Mouse (Mus musculus) midbrain, embryonic 16.5 days (tissue): ENCODE results near the gene Mrm3. TPM values are rescaled to one million over a fixed set of nuclear protein-coding genes. Genes with fewer than 3 reads are reported as not detected.
A peak's percentile ranks its signal among the peaks of the same experiment; 100 is the strongest.

Source experiments
- ATAC-seq: fragments of 200-750 bp; cut with Nextera tagmentation; 2 replicates; pipeline ENCODE4 v1.8.0; 2017; ENCODE audit warnings: moderate TSS enrichment
- H3K27ac ChIP-seq: fragments of 300-500 bp; sonication (generic); 2 replicates; pipeline ENCODE4 v1.5.1; 2014; ENCODE audit warnings: mild to moderate bottlenecking, low read length, mixed read lengths
- H3K27me3 ChIP-seq: fragments of 300-500 bp; sonication (generic); 2 replicates; pipeline ENCODE4 v1.6.1; 2014; ENCODE audit warnings: low read depth, low read length, mixed read lengths; ENCODE audit not compliant: control insufficient read depth, insufficient read depth
- H3K36me3 ChIP-seq: fragments of 300-500 bp; sonication (generic); 2 replicates; pipeline ENCODE4 v1.6.1; 2014; ENCODE audit warnings: mild to moderate bottlenecking, low read length, moderate library complexity, mixed read lengths; ENCODE audit not compliant: control insufficient read depth, insufficient read depth
- H3K4me1 ChIP-seq: fragments of 300-500 bp; sonication (generic); 2 replicates; pipeline ENCODE4 v1.6.1; 2014; ENCODE audit warnings: mild to moderate bottlenecking, low read length, mixed read lengths; ENCODE audit not compliant: control insufficient read depth, insufficient read depth
- H3K4me2 ChIP-seq: fragments of 300-500 bp; sonication (generic); 2 replicates; pipeline ENCODE4 v1.6.1; 2014; ENCODE audit warnings: mild to moderate bottlenecking, low read length, mixed read lengths
- H3K4me3 ChIP-seq: fragments of 300-500 bp; sonication (generic); 2 replicates; pipeline ENCODE4 v1.5.1; 2014; ENCODE audit warnings: low read depth, mild to moderate bottlenecking, low read length, moderate library complexity, mixed read lengths
- H3K9ac ChIP-seq: fragments of 300-500 bp; sonication (generic); 2 replicates; pipeline ENCODE4 v1.6.1; 2014; ENCODE audit warnings: low read depth, low read length, mixed read lengths
- H3K9me3 ChIP-seq: fragments of 300-500 bp; sonication (generic); replicated peaks from 2 replicates; pipeline ENCODE4 v1.6.1; 2014; ENCODE audit warnings: mild to moderate bottlenecking, low read length, mixed read lengths; ENCODE audit not compliant: control insufficient read depth, poor library complexity, severe bottlenecking
- WGBS: fragments of 180-500 bp; shearing (Covaris S2); extraction: QIAGEN DNeasy Blood & Tissue Kit; methylation state at CpG from one replicate; pipeline ENCODE4 v1.1.7; 2014; 5-methylcytosine and 5-hydroxymethylcytosine counted together
- polyA plus RNA-seq: library from polyadenylated mRNA; unstranded; fragments of >200 nt; fragmentation: Nextera tagmentation; extraction: Ambion mirVana; gene quantifications from 2 replicates; pipeline ENCODE4 v1.2.1, GENCODE M21; 2015

Mrm3 gene
- polyA plus RNA-seq, 1 experiment from 2014 or later: 26.5 TPM

DNA sequence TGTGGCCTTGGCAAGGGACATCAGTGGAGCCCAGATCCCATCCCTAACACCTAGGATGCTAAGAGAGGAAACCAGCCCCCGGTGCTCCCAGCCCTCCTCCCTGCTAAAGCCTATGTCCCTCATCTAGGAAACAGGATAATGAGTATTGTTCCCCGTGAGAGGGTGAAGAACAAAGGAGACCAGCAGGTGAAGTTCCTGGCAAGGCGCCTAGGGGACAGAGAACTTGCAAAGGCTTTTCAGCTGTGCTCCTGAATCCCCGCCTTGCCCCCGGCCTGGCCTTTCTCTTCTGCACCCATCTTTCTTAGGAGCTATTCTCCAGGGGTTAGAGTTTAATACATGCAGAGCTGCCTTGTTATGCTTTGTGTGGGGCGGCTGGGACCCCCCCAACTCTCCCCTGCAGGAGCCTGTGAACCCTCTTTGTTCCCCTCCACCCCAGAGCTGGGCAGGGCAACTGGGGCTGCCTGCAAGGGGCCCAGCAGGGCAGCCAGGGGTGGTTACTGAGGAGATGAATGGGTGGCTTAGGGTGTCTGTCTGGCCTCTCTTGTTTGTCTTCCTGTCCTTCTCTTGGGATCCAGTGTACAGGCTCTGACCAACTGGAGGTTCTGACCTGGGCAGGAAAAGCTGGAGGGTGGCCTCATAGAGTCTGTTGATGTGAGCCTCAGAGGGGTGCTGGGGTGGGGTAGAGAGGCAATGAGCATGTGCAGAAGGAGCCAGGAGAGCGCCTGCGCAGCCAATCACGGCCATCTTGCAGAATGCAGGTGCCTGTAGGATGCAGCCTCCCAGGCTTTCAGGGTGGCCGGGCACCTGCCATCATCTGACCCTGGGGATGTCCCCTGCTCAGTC lies 16.9 kb downstream of the Mrm3 start:
- Histone ChIP-seq H3K27ac (no peak overlapping the region), H3K9me3 (no peaks in the 10 kb centered on the region), H3K9ac (0 out of 2 replicates have a peak overlapping the region, but pooled peaks have one; percentile 23), H3K36me3 (no peaks in the 10 kb centered on the region), H3K4me2 (0 out of 2 replicates have a peak overlapping the region, but pooled peaks have one; percentile 15), H3K4me3 (no peak overlapping the region), H3K27me3 (no peaks in the 10 kb centered on the region), H3K4me1 (peaks cover 19% of the 10 kb centered on the region)
- 31% methylated on average over 10 of the region's 10 CpGs for WGBS
- ATAC-seq: peak; percentile 29; the same call in 1 of the 2 replicates

DNA sequence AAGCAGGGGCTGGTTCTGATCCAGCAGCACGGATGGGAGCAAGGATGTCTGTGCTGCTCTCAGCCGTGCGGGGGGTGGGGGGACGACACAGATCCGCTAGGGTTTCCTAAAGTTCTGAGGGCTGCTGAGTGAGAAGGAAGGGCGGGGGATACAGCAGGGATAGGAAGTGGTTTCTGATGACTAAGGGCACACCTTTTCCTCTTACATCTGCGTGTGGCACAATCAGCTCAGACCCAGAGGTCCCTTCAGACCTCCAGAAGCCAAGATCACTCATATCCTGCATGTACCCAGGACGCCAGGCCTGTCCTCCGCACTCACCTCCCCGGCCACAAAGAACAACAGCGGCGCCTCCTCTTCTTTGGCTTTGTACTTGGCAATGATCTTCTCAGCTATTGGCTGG lies 17.7 kb downstream of the Mrm3 start:
- no peak overlapping the region for H3K27ac ChIP-seq
- 0 out of 2 replicates have a peak overlapping the region, but pooled peaks have one; percentile 15 for H3K4me2 ChIP-seq
- H3K36me3 ChIP-seq: no peaks in the 10 kb centered on the region
- H3K27me3 ChIP-seq: no peaks in the 10 kb centered on the region
- H3K9ac ChIP-seq: 0 out of 2 replicates have a peak overlapping the region, but pooled peaks have one; percentile 12
- WGBS: 57% methylated on average over 12 of the region's 12 CpGs
- H3K9me3 ChIP-seq: no peaks in the 10 kb centered on the region
- peaks cover 19% of the 10 kb centered on the region for H3K4me1 ChIP-seq
- no peak overlapping the region for H3K4me3 ChIP-seq
- ATAC-seq: no peak

DNA sequence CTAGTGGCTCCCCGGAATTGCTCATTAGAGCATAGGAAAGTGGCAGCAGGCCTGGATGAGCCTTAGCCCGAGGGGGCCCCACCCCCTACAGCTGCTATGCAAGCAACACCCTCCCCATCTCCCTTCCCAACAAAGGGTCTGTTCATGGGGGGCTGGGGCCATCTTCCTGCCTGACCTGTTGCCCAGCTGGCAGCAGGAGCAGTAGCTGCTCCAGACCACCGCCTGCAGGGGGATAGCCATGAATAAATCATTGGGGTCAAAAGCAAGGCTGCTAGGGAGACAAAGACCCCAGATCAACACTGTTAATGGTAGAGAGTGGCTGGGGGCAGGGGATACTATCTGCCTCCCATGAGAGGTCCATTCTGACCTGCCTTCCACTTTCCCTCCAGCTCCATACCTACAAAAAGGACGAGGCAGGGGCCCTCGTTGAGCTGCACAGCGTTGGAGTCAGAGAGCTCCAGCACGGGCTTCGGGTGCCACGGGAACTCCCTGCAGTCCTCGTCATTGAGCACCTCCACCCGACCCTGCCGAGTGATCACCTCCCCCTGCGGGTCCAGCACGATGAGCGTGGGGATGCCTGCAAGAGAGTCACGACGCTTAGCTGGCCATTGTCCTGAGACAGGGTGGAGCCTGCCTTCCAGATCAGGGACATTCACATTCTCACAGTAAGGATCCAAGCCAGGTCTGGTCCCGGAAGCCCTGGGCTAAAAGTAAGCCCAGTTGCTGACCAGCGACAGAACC lies 19.3 kb downstream of the Mrm3 start:
- Histone ChIP-seq H3K9ac (peak overlapping the region; percentile 1; the same call in 1 of the 2 replicates), H3K27me3 (no peaks in the 10 kb centered on the region), H3K27ac (no peak overlapping the region), H3K36me3 (no peaks in the 10 kb centered on the region), H3K4me2 (peak overlapping the region; percentile 2; the same call in 1 of the 2 replicates), H3K9me3 (no peaks in the 10 kb centered on the region), H3K4me3 (no peak overlapping the region), H3K4me1 (peaks cover 24% of the 10 kb centered on the region)
- ATAC-seq: no peak
- WGBS: 10% methylated on average over 19 of the region's 19 CpGs

DNA sequence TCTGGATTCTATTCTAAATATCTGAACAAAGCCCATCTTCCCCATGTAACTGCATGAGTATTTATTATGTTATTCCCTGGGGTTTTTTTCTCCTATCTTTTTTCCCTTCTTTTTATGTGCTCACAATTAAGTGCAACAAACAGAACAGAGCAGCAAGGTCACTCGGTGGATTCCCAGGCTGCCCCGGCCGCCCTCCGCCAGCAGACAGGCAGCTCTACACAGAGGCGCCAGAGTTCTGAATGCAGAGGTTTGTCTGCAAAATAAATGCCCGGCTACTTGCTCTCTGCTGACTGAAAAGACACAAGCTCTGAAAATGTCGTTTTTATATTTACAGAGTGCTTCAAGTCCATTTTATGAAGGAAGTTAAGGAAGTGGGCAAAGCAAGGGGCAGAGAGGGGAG lies 24.0 kb downstream of the Mrm3 start:
- H3K4me2 ChIP-seq: no peak overlapping the region
- no peaks in the 10 kb centered on the region for H3K36me3 ChIP-seq
- WGBS: 8% methylated on average over 7 of the region's 7 CpGs
- H3K27me3 ChIP-seq: no peaks in the 10 kb centered on the region
- no peaks in the 10 kb centered on the region for H3K9me3 ChIP-seq
- H3K4me3 ChIP-seq: no peak overlapping the region
- H3K27ac ChIP-seq: peak overlapping the region; percentile 15
- H3K4me1 ChIP-seq: peaks cover 19% of the 10 kb centered on the region; the same call in 1 of the 2 replicates
- H3K9ac ChIP-seq: no peak overlapping the region
- no peak for ATAC-seq

DNA sequence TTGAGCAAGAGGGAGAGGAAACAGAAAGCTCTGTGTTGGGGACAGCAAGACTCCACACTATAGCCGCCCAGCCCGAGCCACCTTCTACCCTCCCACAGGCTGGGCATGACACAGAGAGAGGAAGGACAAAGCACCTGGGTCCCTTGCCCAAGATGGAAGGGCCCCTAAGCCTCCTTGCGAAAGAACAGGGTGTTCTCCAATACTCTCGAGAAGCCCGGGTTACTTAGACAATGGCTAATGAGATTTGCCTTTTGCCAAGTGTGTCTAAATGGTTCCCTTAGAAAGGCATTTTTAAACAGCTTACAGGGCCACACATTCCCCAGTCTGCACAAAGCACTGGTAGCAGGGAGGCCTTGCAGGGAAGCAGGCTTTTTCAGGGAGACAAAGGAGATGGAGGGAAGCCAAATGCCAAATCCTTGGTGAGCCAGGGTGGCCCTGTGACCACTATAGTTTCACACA lies 24.5 kb downstream of the Mrm3 start:
- Histone ChIP-seq H3K9ac (no peak overlapping the region), H3K9me3 (no peaks in the 10 kb centered on the region), H3K27ac (peak overlapping the region; percentile 15), H3K36me3 (no peaks in the 10 kb centered on the region), H3K4me1 (peaks cover 16% of the 10 kb centered on the region; the same call in 1 of the 2 replicates), H3K4me2 (no peak overlapping the region), H3K27me3 (no peaks in the 10 kb centered on the region), H3K4me3 (no peak overlapping the region)
- 13% methylated on average over 5 of the region's 5 CpGs for WGBS
- peak; percentile 79 for ATAC-seq

DNA sequence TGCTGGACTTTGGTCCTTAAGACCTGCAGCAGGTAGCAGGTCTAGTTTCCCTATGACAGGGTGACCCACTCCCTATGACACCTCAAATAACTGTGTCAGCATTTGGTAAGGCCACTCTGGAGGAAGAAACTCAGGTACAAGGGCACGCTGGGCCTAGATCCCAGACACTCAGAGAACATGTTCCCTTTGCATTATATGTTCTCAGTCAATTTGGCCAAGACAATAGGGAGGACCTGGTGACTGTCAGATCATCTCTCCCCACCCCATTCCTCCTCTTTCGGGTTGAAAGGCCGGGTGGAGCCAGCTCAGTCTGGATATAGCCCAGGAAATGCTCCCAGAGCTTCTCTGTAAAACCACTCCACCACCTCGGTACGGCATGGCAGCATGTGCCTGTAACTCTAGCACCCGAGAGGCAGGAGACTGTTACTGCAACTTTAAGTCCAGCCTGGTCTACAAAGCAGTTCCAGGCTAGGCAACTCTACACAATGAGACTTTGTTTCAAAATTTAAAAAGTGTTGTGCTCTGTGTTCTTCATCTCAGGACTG lies 25.1 kb downstream of the Mrm3 start:
- Histone ChIP-seq H3K27me3 (no peaks in the 10 kb centered on the region), H3K4me3 (no peak overlapping the region), H3K27ac (peak overlapping the region; percentile 15), H3K4me2 (no peak overlapping the region), H3K4me1 (peaks cover 12% of the 10 kb centered on the region; the same call in 1 of the 2 replicates), H3K9me3 (no peaks in the 10 kb centered on the region), H3K36me3 (no peaks in the 10 kb centered on the region), H3K9ac (no peak overlapping the region)
- no peak for ATAC-seq
- WGBS: 38% methylated on average over 6 of the region's 6 CpGs

DNA sequence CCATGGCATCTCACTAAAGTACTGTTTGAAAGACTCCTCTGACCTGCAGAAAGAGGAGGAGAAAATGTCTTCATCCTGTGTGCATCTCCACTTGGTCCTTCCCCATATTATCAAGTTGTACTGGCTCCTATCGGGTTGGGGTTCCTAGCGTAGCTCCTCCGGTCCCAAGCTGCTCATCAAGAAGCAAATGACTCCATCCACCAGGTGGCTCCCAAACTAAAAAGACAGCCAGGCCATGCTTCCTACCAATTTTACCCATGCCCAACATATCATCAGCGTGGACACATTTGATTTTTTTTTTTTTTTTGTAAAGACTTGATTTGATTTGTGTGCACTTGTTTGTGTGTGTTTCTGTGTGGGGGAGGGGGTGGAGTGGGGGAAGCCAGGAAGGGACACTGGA lies 28.9 kb downstream of the Mrm3 start:
- no peak for ATAC-seq
- H3K27me3 ChIP-seq: no peaks in the 10 kb centered on the region
- H3K4me2 ChIP-seq: no peak overlapping the region
- H3K36me3 ChIP-seq: no peaks in the 10 kb centered on the region
- no peak overlapping the region for H3K27ac ChIP-seq
- peaks cover 8% of the 10 kb centered on the region; the same call in 1 of the 2 replicates for H3K4me1 ChIP-seq
- whole genome bisulfite sequencing: 75% methylated on average over 4 of the region's 4 CpGs
- no peak overlapping the region for H3K9ac ChIP-seq
- H3K9me3 ChIP-seq: no peaks in the 10 kb centered on the region
- H3K4me3 ChIP-seq: no peak overlapping the region

DNA sequence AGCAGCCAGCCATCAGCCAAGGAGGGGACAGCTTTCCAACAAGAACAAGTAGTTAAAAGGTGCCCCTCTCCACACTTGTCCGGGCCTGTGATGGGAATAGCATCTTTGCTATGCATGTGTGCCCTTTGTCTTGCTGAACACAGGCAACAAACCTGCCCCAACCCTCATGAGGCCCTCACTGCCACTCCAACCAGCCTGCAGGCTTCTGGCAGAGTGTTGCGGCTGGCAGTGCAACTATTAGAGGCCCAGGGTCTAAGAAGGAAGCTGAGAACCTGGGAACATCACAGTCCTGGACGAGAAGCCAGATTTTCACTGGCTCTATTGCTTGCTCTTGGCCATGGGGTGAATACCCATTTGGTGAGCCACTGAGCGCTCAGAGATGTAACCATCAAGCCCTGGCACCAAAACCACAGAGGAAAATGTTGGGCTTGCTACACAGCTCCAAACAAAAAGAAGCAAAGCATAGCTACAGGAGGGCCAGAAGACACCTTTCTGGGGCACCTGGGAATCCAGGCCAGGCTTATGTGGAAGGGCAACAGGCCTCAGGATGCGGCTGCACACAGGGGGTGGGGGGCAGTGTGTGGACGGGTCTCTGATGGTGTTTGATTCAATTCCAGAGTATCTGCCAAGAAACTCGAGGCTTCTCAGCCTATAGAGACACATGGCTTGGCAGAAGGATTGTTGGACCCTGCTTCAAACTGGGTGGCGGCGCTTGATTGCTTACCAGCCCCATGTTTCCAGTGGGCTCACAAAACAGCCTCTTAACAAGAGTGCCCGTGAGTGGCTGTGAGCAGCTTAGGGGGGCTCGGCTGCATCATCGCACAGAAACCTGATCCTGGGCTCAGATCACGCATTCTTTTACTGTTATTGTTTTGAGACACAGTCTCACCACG lies 35.7 kb downstream of the Mrm3 start:
- Histone ChIP-seq H3K4me3 (no peak overlapping the region), H3K27me3 (no peaks in the 10 kb centered on the region), H3K9me3 (no peaks in the 10 kb centered on the region), H3K4me1 (no peaks in the 10 kb centered on the region), H3K9ac (no peak overlapping the region), H3K27ac (peak overlapping the region; percentile 38; the same call in 1 of the 2 replicates), H3K4me2 (no peak overlapping the region), H3K36me3 (no peaks in the 10 kb centered on the region)
- 48% methylated on average over 14 of the region's 14 CpGs for WGBS
- ATAC-seq: no peak
